Mouse (Mus musculus): Measurements from ENCODE around the gene Gm45837. TPM values are rescaled to one million over a fixed set of nuclear protein-coding genes. Genes with fewer than 3 reads are reported as not detected.
A peak's percentile ranks its signal among the peaks of the same experiment; 100 is the strongest.

The Gm45837 gene
- polyA plus RNA-seq, 1 experiment from 2014 or later, result 0.21 TPM

DNA sequence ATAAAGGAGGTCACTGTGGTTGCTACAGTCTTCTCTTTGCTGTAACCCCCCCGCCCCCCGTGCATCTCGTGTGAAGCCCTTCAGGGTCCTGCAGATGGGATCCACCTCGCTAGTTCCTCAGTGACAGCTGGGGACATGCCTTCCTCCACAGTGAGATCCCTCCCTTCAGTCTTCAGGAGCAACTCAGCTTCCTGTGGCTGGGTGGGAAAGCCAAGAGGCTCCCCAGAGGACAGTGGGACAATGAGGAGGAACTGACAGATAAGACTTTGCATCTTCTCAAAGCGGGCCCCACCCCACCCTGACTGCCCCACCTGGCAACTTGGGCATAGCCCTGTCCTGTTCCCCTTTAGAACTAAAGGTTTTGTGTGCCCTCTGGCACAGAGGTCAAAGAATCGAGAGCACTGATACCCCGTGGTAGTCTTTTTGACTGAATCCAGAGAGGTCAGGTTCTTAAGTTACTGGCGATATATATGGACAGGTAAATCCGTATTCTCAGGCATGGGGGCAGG lies 48.7 kb downstream of the Gm45837 start:
- Histone ChIP-seq H3K9me3 (ENCODE audit: control insufficient read depth, low read length) (no peaks in the 10 kb centered on the region), H3K36me3 (ENCODE audit: control insufficient read depth, insufficient read depth, low read length) (no peaks in the 10 kb centered on the region), H3K4me3 (ENCODE audit: low read depth, low read length) (no peak overlapping the region), H3K27ac (replicated peaks; ENCODE audit: low read depth, low read length) (no peak overlapping the region), H3K4me2 (ENCODE audit: low read depth, severe bottlenecking) (no peak overlapping the region), H3K4me1 (ENCODE audit: control insufficient read depth, insufficient read depth, low read length) (no peaks in the 10 kb centered on the region), H3K27me3 (ENCODE audit: control insufficient read depth, insufficient read depth, low read length) (no peaks in the 10 kb centered on the region), H3K9ac (ENCODE audit: low read length) (no peak overlapping the region)
- DNase-seq (ENCODE audit: low spot score) (no peak), ATAC-seq (ENCODE audit: insufficient number of reproducible peaks, low FRiP score, low TSS enrichment, low read depth) (no peak)
- WGBS, result 80% methylated on average over 9 of the region's 9 CpGs

DNA sequence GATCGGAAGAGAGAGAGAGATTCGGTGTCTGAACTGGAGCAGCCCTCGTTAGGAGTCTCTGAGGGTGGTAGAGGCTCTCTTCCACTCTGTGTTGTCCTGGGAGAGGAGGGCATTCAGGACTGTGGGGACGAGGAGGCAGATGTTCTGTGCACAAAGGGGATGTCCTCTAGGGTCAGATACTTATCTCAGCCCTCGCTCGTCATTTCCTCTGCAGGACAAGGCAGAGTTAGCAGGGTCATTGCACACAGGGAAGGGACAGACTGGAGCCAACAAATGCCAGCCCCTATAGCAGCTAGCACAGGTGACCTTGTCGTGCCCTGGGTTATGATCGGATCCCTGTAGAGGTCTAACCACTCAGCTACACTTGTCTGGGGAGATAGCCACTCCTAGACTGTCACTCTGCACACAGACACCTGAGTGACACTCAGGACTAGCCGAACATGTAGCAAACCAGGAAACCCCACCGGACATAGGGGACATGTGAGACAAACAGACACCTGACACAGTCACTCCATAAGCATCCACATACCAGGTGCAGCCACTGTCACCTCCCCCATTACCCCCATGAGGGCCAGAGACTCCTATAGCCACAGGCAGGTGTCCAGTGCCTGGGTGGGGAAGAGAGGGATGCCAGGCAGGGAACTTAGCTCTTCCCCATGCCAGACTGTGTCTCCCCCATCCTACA lies 49.4 kb downstream of the Gm45837 start:
- Histone ChIP-seq H3K27ac (replicated peaks; ENCODE audit: low read depth, low read length) (no peak overlapping the region), H3K4me2 (ENCODE audit: low read depth, severe bottlenecking) (no peak overlapping the region), H3K4me1 (ENCODE audit: control insufficient read depth, insufficient read depth, low read length) (0 out of 2 replicates have a peak, but pooled peaks cover 2% of the 10 kb centered on the region), H3K9me3 (ENCODE audit: control insufficient read depth, low read length) (no peaks in the 10 kb centered on the region), H3K4me3 (ENCODE audit: low read depth, low read length) (no peak overlapping the region), H3K27me3 (ENCODE audit: control insufficient read depth, insufficient read depth, low read length) (no peaks in the 10 kb centered on the region), H3K36me3 (ENCODE audit: control insufficient read depth, insufficient read depth, low read length) (no peaks in the 10 kb centered on the region), H3K9ac (ENCODE audit: low read length) (no peak overlapping the region)
- no peak for DNase-seq (ENCODE audit: low spot score)
- WGBS, result 59% methylated on average over 10 of the region's 10 CpGs
- ATAC-seq (ENCODE audit: insufficient number of reproducible peaks, low FRiP score, low TSS enrichment, low read depth), result no peak

- ATAC-seq (ENCODE audit: insufficient number of reproducible peaks, low FRiP score, low TSS enrichment, low read depth) (no peak; the same call in 1 of the 2 replicates), DNase-seq (ENCODE audit: low spot score) (no peak)
- H3K9me3 ChIP-seq (ENCODE audit: control insufficient read depth, low read length), result no peaks in the 10 kb centered on the region
- 0 out of 2 replicates have a peak, but pooled peaks cover 5% of the 10 kb centered on the region for H3K4me1 ChIP-seq (ENCODE audit: control insufficient read depth, insufficient read depth, low read length)
- H3K27ac ChIP-seq (replicated peaks; ENCODE audit: low read depth, low read length), result no peak overlapping the region
- no peaks in the 10 kb centered on the region for H3K27me3 ChIP-seq (ENCODE audit: control insufficient read depth, insufficient read depth, low read length)
- H3K4me3 ChIP-seq (ENCODE audit: low read depth, low read length), result no peak overlapping the region
- no peak overlapping the region for H3K9ac ChIP-seq (ENCODE audit: low read length)
- 49% methylated on average over 10 of the region's 10 CpGs for WGBS
- H3K4me2 ChIP-seq (ENCODE audit: low read depth, severe bottlenecking), result no peak overlapping the region
- no peaks in the 10 kb centered on the region for H3K36me3 ChIP-seq (ENCODE audit: control insufficient read depth, insufficient read depth, low read length)
Measured at GRCm38 (mm10) chr7:101460608-101460957, 49.9 kb downstream of the Gm45837 start.

- H3K36me3 ChIP-seq (ENCODE audit: control insufficient read depth, insufficient read depth, low read length), result no peaks in the 10 kb centered on the region
- no peaks in the 10 kb centered on the region for H3K27me3 ChIP-seq (ENCODE audit: control insufficient read depth, insufficient read depth, low read length)
- DNase-seq (ENCODE audit: low spot score) (no peak), ATAC-seq (ENCODE audit: insufficient number of reproducible peaks, low FRiP score, low TSS enrichment, low read depth) (no peak)
- no peaks in the 10 kb centered on the region for H3K9me3 ChIP-seq (ENCODE audit: control insufficient read depth, low read length)
- H3K4me2 ChIP-seq (ENCODE audit: low read depth, severe bottlenecking), result no peak overlapping the region
- 0 out of 2 replicates have a peak, but pooled peaks cover 5% of the 10 kb centered on the region for H3K4me1 ChIP-seq (ENCODE audit: control insufficient read depth, insufficient read depth, low read length)
- WGBS, result 84% methylated on average over 11 of the region's 11 CpGs
- H3K27ac ChIP-seq (replicated peaks; ENCODE audit: low read depth, low read length), result no peak overlapping the region
- H3K4me3 ChIP-seq (ENCODE audit: low read depth, low read length), result no peak overlapping the region
- no peak overlapping the region for H3K9ac ChIP-seq (ENCODE audit: low read length)
Measured at GRCm38 (mm10) chr7:101461571-101461970, 50.9 kb downstream of the Gm45837 start.

DNA sequence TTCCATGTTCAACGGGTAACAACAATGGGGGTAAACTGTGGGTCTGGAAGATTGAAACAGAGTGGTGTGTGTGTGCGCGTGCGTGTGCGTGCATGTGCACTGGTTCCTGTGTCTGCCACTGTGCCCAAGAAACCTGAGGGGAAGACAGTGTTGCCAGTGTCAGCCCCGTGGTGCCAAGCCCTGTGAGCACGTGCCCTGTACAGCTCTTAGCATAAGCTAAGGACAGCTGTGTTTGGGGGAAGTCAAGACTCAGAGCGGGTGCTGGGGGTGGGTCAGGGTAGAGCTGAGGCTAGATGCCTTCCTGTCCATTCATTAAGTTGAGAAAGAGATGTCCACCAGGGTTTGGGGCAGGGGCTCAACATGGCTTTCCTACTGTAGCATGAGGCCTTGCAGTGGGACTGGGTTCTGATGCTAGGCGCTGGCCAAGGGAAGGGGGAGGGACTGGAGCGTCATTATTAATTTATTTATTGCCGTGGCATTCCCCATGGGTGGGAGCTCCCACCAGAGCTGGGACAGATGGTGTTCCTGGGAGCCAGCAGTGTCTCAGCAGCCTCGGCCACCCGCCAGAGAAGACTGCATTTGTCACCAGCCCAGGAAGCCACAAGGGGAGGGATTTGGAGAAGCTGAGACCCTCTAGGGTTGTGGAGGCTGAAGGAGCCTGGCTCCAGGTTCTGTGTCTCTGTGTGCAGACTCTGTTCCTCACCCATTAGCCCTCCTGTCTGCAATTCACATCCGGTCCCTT lies 51.8 kb downstream of the Gm45837 start:
- Histone ChIP-seq H3K27me3 (ENCODE audit: control insufficient read depth, insufficient read depth, low read length) (no peaks in the 10 kb centered on the region), H3K4me1 (ENCODE audit: control insufficient read depth, insufficient read depth, low read length) (0 out of 2 replicates have a peak, but pooled peaks cover 5% of the 10 kb centered on the region), H3K9ac (ENCODE audit: low read length) (no peak overlapping the region), H3K9me3 (ENCODE audit: control insufficient read depth, low read length) (no peaks in the 10 kb centered on the region), H3K27ac (replicated peaks; ENCODE audit: low read depth, low read length) (no peak overlapping the region), H3K4me3 (ENCODE audit: low read depth, low read length) (no peak overlapping the region), H3K4me2 (ENCODE audit: low read depth, severe bottlenecking) (no peak overlapping the region), H3K36me3 (ENCODE audit: control insufficient read depth, insufficient read depth, low read length) (no peaks in the 10 kb centered on the region)
- DNase-seq (ENCODE audit: low spot score) (no peak), ATAC-seq (ENCODE audit: insufficient number of reproducible peaks, low FRiP score, low TSS enrichment, low read depth) (no peak)
- WGBS, result 73% methylated on average over 14 of the region's 14 CpGs

GRCm38 (mm10) chr7:101463665-101464271 lies 53.1 kb downstream of the Gm45837 start:
- H3K27ac ChIP-seq (replicated peaks; ENCODE audit: low read depth, low read length), result no peak overlapping the region
- no peak overlapping the region for H3K9ac ChIP-seq (ENCODE audit: low read length)
- no peaks in the 10 kb centered on the region for H3K9me3 ChIP-seq (ENCODE audit: control insufficient read depth, low read length)
- H3K4me1 ChIP-seq (ENCODE audit: control insufficient read depth, insufficient read depth, low read length), result 0 out of 2 replicates have a peak, but pooled peaks cover 5% of the 10 kb centered on the region
- H3K4me3 ChIP-seq (ENCODE audit: low read depth, low read length), result no peak overlapping the region
- ATAC-seq (ENCODE audit: insufficient number of reproducible peaks, low FRiP score, low TSS enrichment, low read depth) (no peak), DNase-seq (ENCODE audit: low spot score) (no peak)
- WGBS, result 85% methylated on average over 11 of the region's 11 CpGs
- no peaks in the 10 kb centered on the region for H3K27me3 ChIP-seq (ENCODE audit: control insufficient read depth, insufficient read depth, low read length)
- H3K36me3 ChIP-seq (ENCODE audit: control insufficient read depth, insufficient read depth, low read length), result no peaks in the 10 kb centered on the region
- H3K4me2 ChIP-seq (ENCODE audit: low read depth, severe bottlenecking), result no peak overlapping the region

DNA sequence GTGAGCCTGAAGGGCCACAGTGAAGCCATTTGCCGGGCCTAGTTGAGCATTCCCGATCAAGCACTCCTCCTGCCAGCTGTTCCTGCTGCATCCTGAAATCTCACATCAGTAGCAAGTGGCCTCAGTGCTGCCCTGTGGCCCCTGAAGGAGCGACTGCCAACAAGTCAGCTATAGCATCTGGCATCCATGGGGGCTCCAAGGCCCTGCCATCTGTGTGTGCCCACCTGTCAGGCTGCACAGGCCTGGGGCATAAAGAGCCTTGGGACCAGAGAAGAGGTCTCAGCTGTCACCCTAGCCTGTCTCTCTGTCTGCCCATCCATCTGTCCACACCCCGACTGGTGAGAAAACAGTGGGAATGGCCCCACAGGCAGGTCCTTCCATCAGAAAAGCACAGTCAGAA lies 54.2 kb downstream of the Gm45837 start:
- WGBS, result 45% methylated on average over 4 of the region's 4 CpGs
- ATAC-seq (ENCODE audit: insufficient number of reproducible peaks, low FRiP score, low TSS enrichment, low read depth) (no peak), DNase-seq (ENCODE audit: low spot score) (no peak)
- Histone ChIP-seq H3K27ac (replicated peaks; ENCODE audit: low read depth, low read length) (no peak overlapping the region), H3K9ac (ENCODE audit: low read length) (no peak overlapping the region), H3K36me3 (ENCODE audit: control insufficient read depth, insufficient read depth, low read length) (no peaks in the 10 kb centered on the region), H3K4me2 (ENCODE audit: low read depth, severe bottlenecking) (no peak overlapping the region), H3K9me3 (ENCODE audit: control insufficient read depth, low read length) (no peaks in the 10 kb centered on the region), H3K27me3 (ENCODE audit: control insufficient read depth, insufficient read depth, low read length) (no peaks in the 10 kb centered on the region), H3K4me1 (ENCODE audit: control insufficient read depth, insufficient read depth, low read length) (0 out of 2 replicates have a peak, but pooled peaks cover 5% of the 10 kb centered on the region), H3K4me3 (ENCODE audit: low read depth, low read length) (no peak overlapping the region)

DNA sequence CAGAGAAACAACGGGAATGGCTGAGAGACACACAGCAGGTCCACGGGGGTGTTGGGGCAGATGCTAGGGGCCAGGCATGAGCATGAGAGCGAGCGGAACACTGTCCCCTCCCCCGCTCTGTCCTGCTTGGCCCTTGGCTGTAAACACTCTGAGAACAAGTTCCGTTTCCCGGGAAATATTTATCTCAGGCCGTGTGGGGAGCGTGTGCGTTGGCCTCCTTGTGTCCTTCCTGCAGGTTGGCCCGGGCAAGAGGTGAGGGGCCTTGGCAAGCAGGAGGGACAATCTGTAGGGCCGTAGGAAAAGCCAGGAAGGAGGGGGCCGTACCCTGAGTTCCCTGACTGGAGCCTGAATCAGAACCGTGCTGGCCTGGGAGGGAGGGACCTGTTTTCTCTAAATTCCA lies 54.7 kb downstream of the Gm45837 start:
- H3K9ac ChIP-seq (ENCODE audit: low read length), result no peak overlapping the region
- DNase-seq (ENCODE audit: low spot score), result peak; percentile 50
- H3K9me3 ChIP-seq (ENCODE audit: control insufficient read depth, low read length), result no peaks in the 10 kb centered on the region
- 0 out of 2 replicates have a peak, but pooled peaks cover 5% of the 10 kb centered on the region for H3K4me1 ChIP-seq (ENCODE audit: control insufficient read depth, insufficient read depth, low read length)
- no peaks in the 10 kb centered on the region for H3K36me3 ChIP-seq (ENCODE audit: control insufficient read depth, insufficient read depth, low read length)
- H3K4me2 ChIP-seq (ENCODE audit: low read depth, severe bottlenecking), result no peak overlapping the region
- H3K27me3 ChIP-seq (ENCODE audit: control insufficient read depth, insufficient read depth, low read length), result no peaks in the 10 kb centered on the region
- no peak overlapping the region for H3K4me3 ChIP-seq (ENCODE audit: low read depth, low read length)
- no peak for ATAC-seq (ENCODE audit: insufficient number of reproducible peaks, low FRiP score, low TSS enrichment, low read depth)
- 25% methylated on average over 14 of the region's 14 CpGs for WGBS
- H3K27ac ChIP-seq (replicated peaks; ENCODE audit: low read depth, low read length), result no peak overlapping the region

All from limb, embryonic 11.5 days (tissue).